Mouse (Mus musculus): ENCODE measurements around the gene Metap1.

DNA sequence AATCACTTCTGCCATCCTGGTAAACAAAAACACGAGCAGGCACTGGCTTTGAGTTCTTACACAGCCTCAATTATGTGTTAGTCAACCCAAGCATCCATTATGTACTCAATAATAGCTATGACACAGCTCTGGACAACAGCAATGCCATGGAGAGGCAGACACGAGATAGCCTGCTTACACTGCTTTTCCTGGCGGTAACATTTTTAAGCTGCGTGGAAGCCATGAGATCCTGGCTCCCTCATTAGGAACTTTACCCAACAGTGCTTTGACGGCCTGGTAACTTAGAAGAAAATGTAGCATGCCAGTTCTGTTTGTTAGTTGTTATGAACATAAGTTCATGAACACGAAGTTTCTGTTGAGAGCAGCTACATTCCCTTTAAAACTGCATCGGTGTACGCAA is 36.2 kb upstream of the Metap1 start:
- TF ChIP-seq CTCF (IDR thresholded peaks at IDR 0.05; ENCODE audit: borderline replicate concordance, insufficient read depth, low read depth, low read length) = no peak
- no peak for TF ChIP-seq POLR2A (IDR thresholded peaks at IDR 0.05; ENCODE audit: borderline replicate concordance, insufficient read depth, low read length)

Measured in cerebellum, adult 2 months (tissue).